9 mouse cellular contexts compared by ENCODE assay signal in genomic region chr2:11547609-11548008, GRCm38 (mm10). TPM values are rescaled to one million over a fixed set of nuclear protein-coding genes. Genes with fewer than 3 reads are reported as not detected.
DNase-seq lines count a peak whose midpoint lies in the region; ATAC-seq lines count a peak whose summit lies in the region.
"Had no signal": no experiment of that assay in that cellular context is flagged by ENCODE, and none has a peak within 500 bp of the region (broad histone marks: within the 10 kb centered on the region; RNA-seq: fewer than 3 reads in every experiment).

No protein-coding gene starts in this region.

- no peak for ATAC-seq in kidney, embryonic 15.5 days (replicated peaks; ENCODE audit: low FRiP score)
- ATAC-seq in common myeloid progenitor, adult 5-6 weeks (replicated peaks; ENCODE audit: low read depth, poor library complexity, severe bottlenecking), result peak; percentile 47
- ATAC-seq in forebrain, embryonic 14.5 days, result no peak

- no peak overlapping the region for H3K27ac ChIP-seq in kidney, embryonic 15.5 days
- H3K27ac ChIP-seq in forebrain, embryonic 14.5 days (ENCODE audit: low read depth, low read length), result no peak overlapping the region

- WGBS in kidney, embryonic 15.5 days, result 72% methylated on average over 2 of the region's 2 CpGs
- 52% methylated on average over 2 of the region's 2 CpGs for WGBS in forebrain, embryonic 14.5 days

- no peak overlapping the region for H3K9ac ChIP-seq in kidney, embryonic 15.5 days
- no peak overlapping the region for H3K9ac ChIP-seq in forebrain, embryonic 14.5 days (ENCODE audit: low read length)

- H3K4me1 ChIP-seq in kidney, embryonic 15.5 days, result peaks cover 6% of the 10 kb centered on the region
- peaks cover under 1% of the 10 kb centered on the region; the same call in 1 of the 2 replicates for H3K4me1 ChIP-seq in forebrain, embryonic 14.5 days (ENCODE audit: control insufficient read depth, insufficient read depth, low read length)

- DNase-seq in kidney, postnatal 14 days, result peak; percentile 27
- DNase-seq in ES-CJ7 (ENCODE audit: low read depth, low spot score), result peak; percentile 67
- peak; percentile 46 for DNase-seq in retina, postnatal 1 day
- no peak for DNase-seq in forebrain, embryonic 14.5 days (ENCODE audit: low spot score)
- no peak for DNase-seq in left cerebral cortex, adult 8-10 months (ENCODE audit: low spot score in 2 of 2)
- DNase-seq in layer of hippocampus, adult 9-11 months, result no peak
- DNase-seq: cerebellum, adult 11 months had no signal

- H3K9me3 ChIP-seq in kidney, embryonic 15.5 days (replicated peaks), result no peaks in the 10 kb centered on the region
- H3K9me3 ChIP-seq in forebrain, embryonic 14.5 days (replicated peaks; ENCODE audit: control insufficient read depth, low read length), result no peaks in the 10 kb centered on the region

- H3K4me3 ChIP-seq in kidney, embryonic 15.5 days (replicated peaks), result no peak overlapping the region
- H3K4me3 ChIP-seq in forebrain, embryonic 14.5 days (ENCODE audit: low read depth, low read length), result no peak overlapping the region

- no peaks in the 10 kb centered on the region for H3K36me3 ChIP-seq in kidney, embryonic 15.5 days
- no peaks in the 10 kb centered on the region for H3K36me3 ChIP-seq in forebrain, embryonic 14.5 days (ENCODE audit: control insufficient read depth, insufficient read depth, low read length)

- no peak overlapping the region for H3K4me2 ChIP-seq in kidney, embryonic 15.5 days
- no peak overlapping the region for H3K4me2 ChIP-seq in forebrain, embryonic 14.5 days (ENCODE audit: low read length)

- H3K27me3 ChIP-seq in kidney, embryonic 15.5 days, result no peaks in the 10 kb centered on the region
- H3K27me3 ChIP-seq in forebrain, embryonic 14.5 days (replicated peaks; ENCODE audit: control insufficient read depth, insufficient read depth, low read length), result no peaks in the 10 kb centered on the region

RNA-seq across cellular contexts. Expression of gene Pfkfb3, which starts 6.3 kb away (rescaled TPM):
- 13.2 and 13.9 TPM in 2 replicates for polyA plus RNA-seq in kidney, embryonic 15.5 days (2015; fragmentation: Nextera tagmentation; extraction: Ambion mirVana)
- 12.1 and 30.2 TPM in 2 replicates for total RNA-seq in common myeloid progenitor, adult 5-6 weeks (2017)
- 19.8 and 23.5 TPM in 2 replicates for polyA plus RNA-seq in forebrain, embryonic 14.5 days (2014; fragmentation: Nextera tagmentation; extraction: Ambion mirVana)
- total RNA-seq in left cerebral cortex, adult 8-10 months (2022), result 10 to 100 TPM; 28.1 to 40.4 (median 30.9) TPM

RNA-seq across cellular contexts. Expression of gene Rbm17, which starts 56.3 kb away (rescaled TPM):
- 148 and 154 TPM in 2 replicates for polyA plus RNA-seq in kidney, embryonic 15.5 days (2015; fragmentation: Nextera tagmentation; extraction: Ambion mirVana)
- 153 and 213 TPM in 2 replicates for total RNA-seq in common myeloid progenitor, adult 5-6 weeks (2017)
- 129 and 133 TPM in 2 replicates for polyA plus RNA-seq in forebrain, embryonic 14.5 days (2014; fragmentation: Nextera tagmentation; extraction: Ambion mirVana)
- 10 to 100 TPM; 80.0 to 96.6 (median 86.5) TPM for total RNA-seq in left cerebral cortex, adult 8-10 months (2022)

Comparison
In these comparisons a context has a peak if more than half of its experiments do, and no peak if none do; other contexts are left out.
1. DNase-seq: peak in kidney, postnatal 14 days (single experiment), ES-CJ7 (single experiment) and retina, postnatal 1 day (single experiment); none in forebrain, embryonic 14.5 days (single experiment), left cerebral cortex, adult 8-10 months (0 of 2) and layer of hippocampus, adult 9-11 months (single experiment).